Mouse (Mus musculus): ENCODE measurements around the gene Phf11a. TPM values are rescaled to one million over a fixed set of nuclear protein-coding genes. Genes with fewer than 3 reads are reported as not detected.
"Not testable (repeated sequence)": the region's sequence is repeated elsewhere in the genome, so short reads cannot be mapped to it uniquely, and the experiment has no call there.

Phf11a gene
- polyA plus RNA-seq (2016; fragmentation: Nextera tagmentation; extraction: Ambion mirVana): not detected in 2 replicates

- H3K36me3 ChIP-seq; H3K4me3 ChIP-seq; H3K9me3 ChIP-seq (replicated peaks); H3K4me1 ChIP-seq; H3K27me3 ChIP-seq (ENCODE audit: low read depth, poor library complexity, severe bottlenecking); DNase-seq (ENCODE audit: low spot score); H3K27ac ChIP-seq: not testable (repeated sequence)
- 64% methylated on average over 1 of the region's 1 CpGs for WGBS
These were observed at the start of gene Phf11a for GRCm38 (mm10) chr14:59297391-59297790. Phf11a (minus strand) TSS chr14:59297522.

- H3K4me3 ChIP-seq; H3K27me3 ChIP-seq (ENCODE audit: low read depth, poor library complexity, severe bottlenecking); H3K27ac ChIP-seq; DNase-seq (ENCODE audit: low spot score); H3K4me1 ChIP-seq; H3K36me3 ChIP-seq; H3K9me3 ChIP-seq (replicated peaks): not testable (repeated sequence)
- 66% methylated on average over 1 of the region's 1 CpGs for WGBS
These were observed 43.9 kb upstream of the Phf11a start, which contains the start of gene Phf11b for GRCm38 (mm10) chr14:59341189-59341588. Phf11b (minus strand) TSS chr14:59341351.

- no peak for DNase-seq (ENCODE audit: low spot score)
- Histone ChIP-seq H3K4me3 (no peak overlapping the region), H3K9me3 (replicated peaks) (no peaks in the 10 kb centered on the region), H3K36me3 (no peaks in the 10 kb centered on the region), H3K27me3 (ENCODE audit: low read depth, poor library complexity, severe bottlenecking) (no peaks in the 10 kb centered on the region), H3K27ac (no peak overlapping the region), H3K4me1 (no peaks in the 10 kb centered on the region)
- WGBS: 100% methylated on average over 1 of the region's 1 CpGs
These were observed 42.2 kb upstream of the Phf11a start for GRCm38 (mm10) chr14:59339541-59339940.

- H3K27ac ChIP-seq; H3K27me3 ChIP-seq (ENCODE audit: low read depth, poor library complexity, severe bottlenecking); H3K4me3 ChIP-seq; H3K9me3 ChIP-seq (replicated peaks); H3K4me1 ChIP-seq; H3K36me3 ChIP-seq; DNase-seq (ENCODE audit: low spot score): not testable (repeated sequence)
- WGBS: 87% methylated on average over 3 of the region's 3 CpGs
These were observed 38.7 kb upstream of the Phf11a start for GRCm38 (mm10) chr14:59336056-59336455.

GRCm38 (mm10) chr14:59330499-59330898 is 33.2 kb upstream of the Phf11a start:
- not testable (repeated sequence) for H3K36me3 ChIP-seq

GRCm38 (mm10) chr14:59319970-59320369 is 22.6 kb upstream of the Phf11a start:
- not testable (repeated sequence) for H3K4me1 ChIP-seq; H3K4me3 ChIP-seq; DNase-seq (ENCODE audit: low spot score); H3K27me3 ChIP-seq (ENCODE audit: low read depth, poor library complexity, severe bottlenecking); H3K36me3 ChIP-seq; H3K27ac ChIP-seq; H3K9me3 ChIP-seq (replicated peaks)
- 87% methylated on average over 6 of the region's 6 CpGs for WGBS

More at GRCm38 (mm10) chr14:59330499-59330898, 33.2 kb upstream of the Phf11a start:
- H3K27me3 ChIP-seq (ENCODE audit: low read depth, poor library complexity, severe bottlenecking); H3K4me1 ChIP-seq; H3K27ac ChIP-seq; H3K9me3 ChIP-seq (replicated peaks); H3K4me3 ChIP-seq: not testable (repeated sequence)
- WGBS: 55% methylated on average over 3 of the region's 3 CpGs
- DNase-seq (ENCODE audit: low spot score): peak; percentile 28

- not testable (repeated sequence) for H3K27ac ChIP-seq; H3K4me3 ChIP-seq; H3K9me3 ChIP-seq (replicated peaks); H3K36me3 ChIP-seq; H3K27me3 ChIP-seq (ENCODE audit: low read depth, poor library complexity, severe bottlenecking); H3K4me1 ChIP-seq; DNase-seq (ENCODE audit: low spot score)
- WGBS: 91% methylated on average over 3 of the region's 3 CpGs
These were observed 21.7 kb upstream of the Phf11a start for GRCm38 (mm10) chr14:59319036-59319435.

- not testable (repeated sequence) for H3K27ac ChIP-seq; DNase-seq (ENCODE audit: low spot score); H3K4me1 ChIP-seq; H3K4me3 ChIP-seq; H3K27me3 ChIP-seq (ENCODE audit: low read depth, poor library complexity, severe bottlenecking); H3K9me3 ChIP-seq (replicated peaks); H3K36me3 ChIP-seq
These were observed 5.6 kb downstream of the Phf11a start for GRCm38 (mm10) chr14:59291769-59292168.

- H3K27me3 ChIP-seq (ENCODE audit: low read depth, poor library complexity, severe bottlenecking); H3K4me1 ChIP-seq; DNase-seq (ENCODE audit: low spot score); H3K36me3 ChIP-seq; H3K9me3 ChIP-seq (replicated peaks); H3K27ac ChIP-seq; H3K4me3 ChIP-seq: not testable (repeated sequence)
- WGBS: 87% methylated on average over 4 of the region's 4 CpGs
These were observed 22.4 kb downstream of the Phf11a start for GRCm38 (mm10) chr14:59274961-59275360.

- H3K4me3 ChIP-seq: no peak within 1 kb of the TSS
- H3K27me3 ChIP-seq (ENCODE audit: low read depth, poor library complexity, severe bottlenecking): no peaks in the 10 kb centered on the region
- no peak within 1 kb of the TSS for H3K27ac ChIP-seq
- H3K9me3 ChIP-seq (replicated peaks): no peaks in the 10 kb centered on the region
- no peak for DNase-seq (ENCODE audit: low spot score)
- 75% methylated on average over 3 of the region's 3 CpGs for WGBS
- H3K4me1 ChIP-seq: no peaks in the 10 kb centered on the region
- no peaks in the 10 kb centered on the region for H3K36me3 ChIP-seq
These were observed 37.3 kb downstream of the Phf11a start, which contains the start of gene Gm6904 for GRCm38 (mm10) chr14:59260056-59260455. Gm6904 (minus strand) TSS chr14:59260216.

- H3K9me3 ChIP-seq (replicated peaks); DNase-seq (ENCODE audit: low spot score); H3K4me1 ChIP-seq; H3K4me3 ChIP-seq; H3K27ac ChIP-seq; H3K36me3 ChIP-seq; H3K27me3 ChIP-seq (ENCODE audit: low read depth, poor library complexity, severe bottlenecking): not testable (repeated sequence)
- 94% methylated on average over 1 of the region's 1 CpGs for WGBS
These were observed 41.5 kb downstream of the Phf11a start for GRCm38 (mm10) chr14:59255861-59256260.

- H3K36me3 ChIP-seq; H3K27ac ChIP-seq; H3K4me3 ChIP-seq; H3K4me1 ChIP-seq; H3K9me3 ChIP-seq (replicated peaks); H3K27me3 ChIP-seq (ENCODE audit: low read depth, poor library complexity, severe bottlenecking); DNase-seq (ENCODE audit: low spot score): not testable (repeated sequence)
- WGBS: 61% methylated on average over 5 of the region's 5 CpGs
These were observed 47.0 kb downstream of the Phf11a start for GRCm38 (mm10) chr14:59250350-59250749.

GRCm38 (mm10) chr14:59233635-59234034 is 63.7 kb downstream of the Phf11a start:
- Histone ChIP-seq H3K9me3 (replicated peaks) (0 out of 2 replicates have a peak, but pooled peaks cover under 1% of the 10 kb centered on the region), H3K27me3 (ENCODE audit: low read depth, poor library complexity, severe bottlenecking) (no peaks in the 10 kb centered on the region), H3K27ac (no peak overlapping the region), H3K4me1 (no peaks in the 10 kb centered on the region), H3K36me3 (peaks cover 100% of the 10 kb centered on the region), H3K4me3 (no peak overlapping the region)
- 96% methylated on average over 9 of the region's 9 CpGs for WGBS
- DNase-seq (ENCODE audit: low spot score): no peak

GRCm38 (mm10) chr14:59232003-59232402 is 65.3 kb downstream of the Phf11a start:
- 71% methylated on average over 5 of the region's 5 CpGs for WGBS
- H3K9me3 ChIP-seq (replicated peaks): no peaks in the 10 kb centered on the region
- H3K36me3 ChIP-seq: peaks cover 100% of the 10 kb centered on the region
- DNase-seq (ENCODE audit: low spot score): no peak
- H3K27ac ChIP-seq: no peak overlapping the region
- H3K27me3 ChIP-seq (ENCODE audit: low read depth, poor library complexity, severe bottlenecking): no peaks in the 10 kb centered on the region
- H3K4me1 ChIP-seq: no peaks in the 10 kb centered on the region
- no peak overlapping the region for H3K4me3 ChIP-seq
